Mouse (Mus musculus) adrenal gland, adult 2 months (tissue): Measurements from ENCODE around the gene Asic1. TPM values are rescaled to one million over a fixed set of nuclear protein-coding genes. Genes with fewer than 3 reads are reported as not detected.

Experiments
- DNase-seq: peaks from one replicate; pipeline ENCODE4 v3.0.0; 2021
- polyA plus RNA-seq: library from polyadenylated mRNA; depleted of rRNA; stranded (reverse); fragments of >200 nt; gene quantifications from 2 replicates; pipeline ENCODE4 v1.2.3, GENCODE M21; 2012
- total RNA-seq, 2 experiments: library from RNA; stranded (reverse); gene quantifications; 2 replicates each; pipeline ENCODE4 v1.2.3; 2021

Asic1 gene
- total and polyA plus RNA-seq, 3 experiments = 0.37 to 0.72 (median 0.59) TPM

- DNase-seq = peak; percentile 96
Observed at GRCm38 (mm10) chr15:99701999-99702900, 32.1 kb downstream of the Asic1 start, which contains the start of gene Smarcd1. Smarcd1 (plus strand) TSS chr15:99702129.

- peak; percentile 37 for DNase-seq
Observed at GRCm38 (mm10) chr15:99703104-99703503, 32.9 kb downstream of the Asic1 start.

GRCm38 (mm10) chr15:99703676-99704040 is 33.5 kb downstream of the Asic1 start:
- DNase-seq = peak; percentile 65

- peak; percentile 84 for DNase-seq
Observed at GRCm38 (mm10) chr15:99704041-99704681, 34.0 kb downstream of the Asic1 start.

- peak; percentile 63 for DNase-seq
Observed at GRCm38 (mm10) chr15:99704881-99705280, 34.7 kb downstream of the Asic1 start.

GRCm38 (mm10) chr15:99705440-99706048 is 35.4 kb downstream of the Asic1 start, which contains the start of gene Gm17349:
Gm17349 (minus strand) TSS chr15:99705490.
- DNase-seq = peak; percentile 84

GRCm38 (mm10) chr15:99708176-99708575 is 38.0 kb downstream of the Asic1 start:
- DNase-seq = no peak

GRCm38 (mm10) chr15:99710221-99711190 is 40.3 kb downstream of the Asic1 start:
- peak; percentile 65 for DNase-seq

GRCm38 (mm10) chr15:99711491-99711890 is 41.3 kb downstream of the Asic1 start:
- DNase-seq = no peak

- DNase-seq = peak; percentile 20
Observed at GRCm38 (mm10) chr15:99712666-99713559, 42.7 kb downstream of the Asic1 start.

- DNase-seq = peak; percentile 43
Observed at GRCm38 (mm10) chr15:99713569-99713968, 43.4 kb downstream of the Asic1 start.

- peak; percentile 83 for DNase-seq
Observed at GRCm38 (mm10) chr15:99714206-99714605, 44.0 kb downstream of the Asic1 start.

GRCm38 (mm10) chr15:99714858-99715257 is 44.7 kb downstream of the Asic1 start:
- peak; percentile 83 for DNase-seq

- DNase-seq = peak; percentile 70
Observed at GRCm38 (mm10) chr15:99715361-99715865, 45.2 kb downstream of the Asic1 start.

- DNase-seq = peak; percentile 61
Observed at GRCm38 (mm10) chr15:99715982-99716746, 46.0 kb downstream of the Asic1 start.

- no peak for DNase-seq
Observed at GRCm38 (mm10) chr15:99716814-99717213, 46.6 kb downstream of the Asic1 start.

- DNase-seq = peak; percentile 87
Observed at GRCm38 (mm10) chr15:99717386-99718334, 47.5 kb downstream of the Asic1 start, which contains the start of gene Gpd1. Gpd1 (plus strand) TSS chr15:99717515.

- DNase-seq = peak; percentile 55
Observed at GRCm38 (mm10) chr15:99718461-99719021, 48.4 kb downstream of the Asic1 start.
